Mouse (Mus musculus) C2C12 (cell line): ENCODE measurements around the gene Mastl. TPM values are rescaled to one million over a fixed set of nuclear protein-coding genes. Genes with fewer than 3 reads are reported as not detected.

ENCODE experiments used
- H3K27me3 ChIP-seq: one replicate; pipeline ENCODE4 v1.6.1; 2011; ENCODE audit not compliant: control insufficient read depth, insufficient read depth, insufficient read length
- H3K36me3 ChIP-seq: one replicate; pipeline ENCODE4 v1.6.1; 2011; ENCODE audit not compliant: control insufficient read depth, insufficient read depth
- H3K4me3 ChIP-seq: one replicate; pipeline ENCODE4 v1.5.1; 2011; ENCODE audit warnings: mild to moderate bottlenecking, control low read depth; ENCODE audit not compliant: poor library complexity, insufficient read depth, severe bottlenecking
- H3K79me2 ChIP-seq: one replicate; pipeline ENCODE4 v1.6.1; 2011; ENCODE audit not compliant: control insufficient read depth, insufficient read depth
- H3K79me3 ChIP-seq: one replicate; pipeline ENCODE4 v1.6.1; 2011; ENCODE audit warnings: low read depth, control low read depth
- H3ac ChIP-seq: one replicate; pipeline ENCODE3; 2011; ENCODE audit warnings: low read depth; ENCODE audit not compliant: control insufficient read depth, insufficient read length
- CEBPB ChIP-seq: IDR thresholded peaks from one replicate; pipeline ENCODE4 v1.6.1; 2011; ENCODE audit warnings: low read depth, mild to moderate bottlenecking, control low read depth, moderate library complexity
- CTCF ChIP-seq: IDR thresholded peaks from one replicate; pipeline ENCODE4 v1.5.1; 2011; ENCODE audit not compliant: control insufficient read depth, insufficient read depth, insufficient read length
- FOSL1 ChIP-seq: IDR thresholded peaks from one replicate; pipeline ENCODE4 v1.8.0; 2011; ENCODE audit warnings: mild to moderate bottlenecking, low read length; ENCODE audit not compliant: poor library complexity, insufficient read depth, severe bottlenecking
- MAX ChIP-seq: IDR thresholded peaks from one replicate; pipeline ENCODE4 v1.6.1; 2011; ENCODE audit warnings: mild to moderate bottlenecking, control low read depth
- MYOD1 ChIP-seq: IDR thresholded peaks from one replicate; pipeline ENCODE4 v1.6.1; 2011; ENCODE audit warnings: low read depth; ENCODE audit not compliant: control insufficient read depth, insufficient read length
- MYOG ChIP-seq: IDR thresholded peaks from one replicate; pipeline ENCODE4 v1.6.1; 2011; ENCODE audit not compliant: control insufficient read depth, insufficient read length; ENCODE audit errors: extremely low read depth
- USF1 ChIP-seq: IDR thresholded peaks from one replicate; pipeline ENCODE4 v1.6.1; 2011; ENCODE audit warnings: low read depth, mild to moderate bottlenecking, control low read depth, moderate library complexity
- polyA plus RNA-seq: library from polyadenylated mRNA; unstranded; fragments of >200 nt; fragmentation: generic; extraction: Trizol; gene quantifications from one replicate; pipeline ENCODE4 v1.2.1, GENCODE M21; 2012; ENCODE audit warnings: missing spikeins

Mastl gene
- polyA plus RNA-seq, 1 experiment: 3.7 TPM

- no peak overlapping the region for H3K4me3 ChIP-seq
- H3K27me3 ChIP-seq: no peaks in the 10 kb centered on the region
- TF ChIP-seq FOSL1 (no peak), MYOG (no peak)
- H3K79me3 ChIP-seq: no peaks in the 10 kb centered on the region
- no peak overlapping the region for H3ac ChIP-seq
- H3K36me3 ChIP-seq: peaks cover 50% of the 10 kb centered on the region
- H3K79me2 ChIP-seq: no peaks in the 10 kb centered on the region
These were observed 71.3 kb downstream of the Mastl start for GRCm38 (mm10) chr2:23084540-23084939.

- peaks cover 1% of the 10 kb centered on the region for H3K79me3 ChIP-seq
- peaks cover under 1% of the 10 kb centered on the region for H3K79me2 ChIP-seq
- no peak overlapping the region for H3K4me3 ChIP-seq
- no peak for TF ChIP-seq USF1
- TF ChIP-seq CEBPB: no peak
- TF ChIP-seq MYOD1: no peak
- TF ChIP-seq FOSL1: no peak
- no peak for TF ChIP-seq MYOG
- no peak for TF ChIP-seq MAX
- no peak for TF ChIP-seq CTCF
- no peak overlapping the region for H3ac ChIP-seq
- H3K36me3 ChIP-seq: peaks cover 39% of the 10 kb centered on the region
- no peaks in the 10 kb centered on the region for H3K27me3 ChIP-seq
These were observed 77.2 kb downstream of the Mastl start for GRCm38 (mm10) chr2:23078588-23078987.

- no peak overlapping the region for H3K4me3 ChIP-seq
- H3K36me3 ChIP-seq: peaks cover 39% of the 10 kb centered on the region
- TF ChIP-seq FOSL1 (no peak), CTCF (no peak), MYOD1 (no peak), MYOG (no peak), MAX (no peak), CEBPB (no peak), USF1 (no peak)
- peaks cover 1% of the 10 kb centered on the region for H3K79me3 ChIP-seq
- no peak overlapping the region for H3ac ChIP-seq
- no peaks in the 10 kb centered on the region for H3K27me3 ChIP-seq
- peaks cover 5% of the 10 kb centered on the region for H3K79me2 ChIP-seq
These were observed 78.1 kb downstream of the Mastl start for GRCm38 (mm10) chr2:23077693-23078092.

- H3K36me3 ChIP-seq: peaks cover 39% of the 10 kb centered on the region
- no peak overlapping the region for H3ac ChIP-seq
- peaks cover 1% of the 10 kb centered on the region for H3K79me3 ChIP-seq
- no peak for TF ChIP-seq MAX
- H3K27me3 ChIP-seq: no peaks in the 10 kb centered on the region
- no peak overlapping the region for H3K4me3 ChIP-seq
- peaks cover 5% of the 10 kb centered on the region for H3K79me2 ChIP-seq
These were observed 79.0 kb downstream of the Mastl start for GRCm38 (mm10) chr2:23076783-23077182.

- peaks cover 33% of the 10 kb centered on the region for H3K36me3 ChIP-seq
- TF ChIP-seq CTCF: no peak
- TF ChIP-seq MYOD1: no peak
- no peak for TF ChIP-seq MYOG
- no peak for TF ChIP-seq MAX
- TF ChIP-seq FOSL1: no peak
- TF ChIP-seq USF1: no peak
- TF ChIP-seq CEBPB: no peak
These were observed 80.0 kb downstream of the Mastl start for GRCm38 (mm10) chr2:23075846-23076245.

GRCm38 (mm10) chr2:23071406-23071805 is 84.4 kb downstream of the Mastl start:
- no peak overlapping the region for H3K4me3 ChIP-seq
- H3K79me2 ChIP-seq: peaks cover 17% of the 10 kb centered on the region
- no peaks in the 10 kb centered on the region for H3K27me3 ChIP-seq
- TF ChIP-seq MYOG (no peak), FOSL1 (no peak), CEBPB (no peak), USF1 (no peak), CTCF (no peak)
- no peak overlapping the region for H3ac ChIP-seq
- H3K36me3 ChIP-seq: peaks cover 3% of the 10 kb centered on the region
- peaks cover 3% of the 10 kb centered on the region for H3K79me3 ChIP-seq

More at GRCm38 (mm10) chr2:23075846-23076245, 80.0 kb downstream of the Mastl start:
- Histone ChIP-seq H3K79me2 (peaks cover 9% of the 10 kb centered on the region), H3K27me3 (no peaks in the 10 kb centered on the region), H3K4me3 (no peak overlapping the region), H3K79me3 (peaks cover 1% of the 10 kb centered on the region), H3ac (no peak overlapping the region)
